Mouse (Mus musculus) bone marrow, adult 2 months (tissue): ENCODE measurements around the gene Washc4.

Experiments used
- CTCF ChIP-seq: fragments of 200-500 bp; IDR thresholded peaks from 2 replicates; pipeline ENCODE4 v1.5.1; 2011; ENCODE audit warnings: low read length, control low read depth; ENCODE audit not compliant: control insufficient read depth, insufficient read depth
- POLR2A ChIP-seq: fragments of 200-500 bp; IDR thresholded peaks from 2 replicates; pipeline ENCODE4 v1.6.1; 2011; ENCODE audit warnings: low read depth, mild to moderate bottlenecking, control low read depth, low read length, borderline replicate concordance; ENCODE audit not compliant: control insufficient read depth

GRCm38 (mm10) chr10:83603956-83604564 is 60.5 kb downstream of the Washc4 start:
- no peak for TF ChIP-seq CTCF
- TF ChIP-seq POLR2A = no peak
